Mouse (Mus musculus): Measurements from ENCODE around the gene Creb3l2. TPM values are rescaled to one million over a fixed set of nuclear protein-coding genes. Genes with fewer than 3 reads are reported as not detected.

Creb3l2 gene
- total RNA-seq, 2 experiments from 2014 or later, result 1.1 to 2.9 TPM

- ATAC-seq (replicated peaks; ENCODE audit: low FRiP score, poor library complexity, severe bottlenecking), result no peak
Observed at GRCm38 (mm10) chr6:37416743-37417142, 25.2 kb downstream of the Creb3l2 start.

GRCm38 (mm10) chr6:37415505-37415904 lies 26.4 kb downstream of the Creb3l2 start:
- no peak for ATAC-seq (replicated peaks; ENCODE audit: low FRiP score, poor library complexity, severe bottlenecking)

- ATAC-seq (replicated peaks; ENCODE audit: low FRiP score, poor library complexity, severe bottlenecking), result no peak
Observed at GRCm38 (mm10) chr6:37415034-37415433, 26.9 kb downstream of the Creb3l2 start.

- ATAC-seq (replicated peaks; ENCODE audit: low FRiP score, poor library complexity, severe bottlenecking), result no peak
Observed at GRCm38 (mm10) chr6:37414576-37414975, 27.4 kb downstream of the Creb3l2 start.

GRCm38 (mm10) chr6:37411696-37412095 lies 30.2 kb downstream of the Creb3l2 start:
- no peak for ATAC-seq (replicated peaks; ENCODE audit: low FRiP score, poor library complexity, severe bottlenecking)

- ATAC-seq (replicated peaks; ENCODE audit: low FRiP score, poor library complexity, severe bottlenecking), result no peak
Observed at GRCm38 (mm10) chr6:37409829-37410228, 32.1 kb downstream of the Creb3l2 start.

- ATAC-seq (replicated peaks; ENCODE audit: low FRiP score, poor library complexity, severe bottlenecking), result no peak
Observed at GRCm38 (mm10) chr6:37407876-37408275, 34.1 kb downstream of the Creb3l2 start.

- no peak for ATAC-seq (replicated peaks; ENCODE audit: low FRiP score, poor library complexity, severe bottlenecking)
Observed at GRCm38 (mm10) chr6:37406903-37407302, 35.0 kb downstream of the Creb3l2 start.

GRCm38 (mm10) chr6:37406018-37406417 lies 35.9 kb downstream of the Creb3l2 start:
- ATAC-seq (replicated peaks; ENCODE audit: low FRiP score, poor library complexity, severe bottlenecking), result no peak

GRCm38 (mm10) chr6:37404325-37404724 lies 37.6 kb downstream of the Creb3l2 start:
- ATAC-seq (replicated peaks; ENCODE audit: low FRiP score, poor library complexity, severe bottlenecking), result no peak

- no peak for ATAC-seq (replicated peaks; ENCODE audit: low FRiP score, poor library complexity, severe bottlenecking)
Observed at GRCm38 (mm10) chr6:37401928-37402327, 40.0 kb downstream of the Creb3l2 start.

- ATAC-seq (replicated peaks; ENCODE audit: low FRiP score, poor library complexity, severe bottlenecking), result no peak
Observed at GRCm38 (mm10) chr6:37400866-37401525, 41.0 kb downstream of the Creb3l2 start.

- no peak for ATAC-seq (replicated peaks; ENCODE audit: low FRiP score, poor library complexity, severe bottlenecking)
Observed at GRCm38 (mm10) chr6:37400167-37400566, 41.8 kb downstream of the Creb3l2 start.

- no peak for ATAC-seq (replicated peaks; ENCODE audit: low FRiP score, poor library complexity, severe bottlenecking)
Observed at GRCm38 (mm10) chr6:37398943-37399342, 43.0 kb downstream of the Creb3l2 start.

- no peak for ATAC-seq (replicated peaks; ENCODE audit: low FRiP score, poor library complexity, severe bottlenecking)
Observed at GRCm38 (mm10) chr6:37397973-37398372, 44.0 kb downstream of the Creb3l2 start.

- no peak for ATAC-seq (replicated peaks; ENCODE audit: low FRiP score, poor library complexity, severe bottlenecking)
Observed at GRCm38 (mm10) chr6:37397254-37397653, 44.7 kb downstream of the Creb3l2 start.

- ATAC-seq (replicated peaks; ENCODE audit: low FRiP score, poor library complexity, severe bottlenecking), result no peak
Observed at GRCm38 (mm10) chr6:37396127-37396526, 45.8 kb downstream of the Creb3l2 start.

GRCm38 (mm10) chr6:37393263-37393662 lies 48.7 kb downstream of the Creb3l2 start:
- no peak for ATAC-seq (replicated peaks; ENCODE audit: low FRiP score, poor library complexity, severe bottlenecking)

- ATAC-seq (replicated peaks; ENCODE audit: low FRiP score, poor library complexity, severe bottlenecking), result no peak
Observed at GRCm38 (mm10) chr6:37392262-37392661, 49.7 kb downstream of the Creb3l2 start.

- ATAC-seq (replicated peaks; ENCODE audit: low FRiP score, poor library complexity, severe bottlenecking), result no peak
Observed at GRCm38 (mm10) chr6:37391313-37391712, 50.6 kb downstream of the Creb3l2 start.

- no peak for ATAC-seq (replicated peaks; ENCODE audit: low FRiP score, poor library complexity, severe bottlenecking)
Observed at GRCm38 (mm10) chr6:37388960-37389359, 53.0 kb downstream of the Creb3l2 start.

- no peak for ATAC-seq (replicated peaks; ENCODE audit: low FRiP score, poor library complexity, severe bottlenecking)
Observed at GRCm38 (mm10) chr6:37388501-37388900, 53.4 kb downstream of the Creb3l2 start.
